Mouse (Mus musculus) stomach, embryonic 16.5 days (tissue): ENCODE measurements around the gene Col4a4. TPM values are rescaled to one million over a fixed set of nuclear protein-coding genes. Genes with fewer than 3 reads are reported as not detected.

ENCODE experiments used
- ATAC-seq: fragments of 200-750 bp; cut with Nextera tagmentation; 2 replicates; pipeline ENCODE4 v1.8.0; 2017; ENCODE audit warnings: moderate number of reproducible peaks, moderate TSS enrichment; ENCODE audit not compliant: insufficient read depth, low FRiP score
- H3K27ac ChIP-seq: fragments of 300-500 bp; sonication (generic); 2 replicates; pipeline ENCODE4 v1.5.1; 2014; ENCODE audit warnings: low read length
- H3K27me3 ChIP-seq: fragments of 300-500 bp; sonication (generic); 2 replicates; pipeline ENCODE4 v1.6.1; 2014; ENCODE audit warnings: low read length, control low read depth, mixed read lengths; ENCODE audit not compliant: control insufficient read depth, insufficient read depth
- H3K36me3 ChIP-seq: fragments of 300-500 bp; sonication (generic); 2 replicates; pipeline ENCODE4 v1.6.1; 2014; ENCODE audit warnings: low read length; ENCODE audit not compliant: control insufficient read depth, insufficient read depth
- H3K4me1 ChIP-seq: fragments of 300-500 bp; sonication (generic); 2 replicates; pipeline ENCODE4 v1.6.1; 2014; ENCODE audit warnings: low read length, control low read depth, mixed read lengths; ENCODE audit not compliant: control insufficient read depth, insufficient read depth
- H3K4me2 ChIP-seq: fragments of 300-500 bp; sonication (generic); 2 replicates; pipeline ENCODE4 v1.6.1; 2014; ENCODE audit warnings: low read depth, low read length, mixed read lengths
- H3K4me3 ChIP-seq: fragments of 300-500 bp; sonication (generic); replicated peaks from 2 replicates; pipeline ENCODE4 v1.5.1; 2014; ENCODE audit warnings: mild to moderate bottlenecking, low read length
- H3K9ac ChIP-seq: fragments of 300-500 bp; sonication (generic); 2 replicates; pipeline ENCODE4 v1.6.1; 2014; ENCODE audit warnings: low read length
- H3K9me3 ChIP-seq: fragments of 300-500 bp; sonication (generic); replicated peaks from 2 replicates; pipeline ENCODE4 v1.6.1; 2016; ENCODE audit warnings: low read length, control low read depth; ENCODE audit not compliant: control insufficient read depth
- WGBS: fragments of 180-500 bp; shearing (Covaris S2); extraction: QIAGEN DNeasy Blood & Tissue Kit; methylation state at CpG from one replicate; pipeline ENCODE4 v1.1.7; 2014; 5-methylcytosine and 5-hydroxymethylcytosine counted together
- polyA plus RNA-seq: library from polyadenylated mRNA; unstranded; fragments of >200 nt; fragmentation: Nextera tagmentation; extraction: Ambion mirVana; gene quantifications from 2 replicates; pipeline ENCODE4 v1.2.1, GENCODE M21; 2015

The Col4a4 gene
- 0.61 and 0.67 TPM in 2 replicates for polyA plus RNA-seq

- 3% methylated on average over 34 of the region's 34 CpGs for WGBS
- peak; percentile 58; the same call in 1 of the 2 replicates for ATAC-seq
- H3K9ac ChIP-seq, result peak within 1 kb of the TSS; percentile 47
Observed at GRCm38 (mm10) chr1:82586713-82587399, at the start of gene Col4a4, which contains the start of gene Col4a3. Gene Col4a4 (minus strand): TSS chr1:82586849. Gene Col4a3 (plus strand): TSS chr1:82586921.

DNA sequence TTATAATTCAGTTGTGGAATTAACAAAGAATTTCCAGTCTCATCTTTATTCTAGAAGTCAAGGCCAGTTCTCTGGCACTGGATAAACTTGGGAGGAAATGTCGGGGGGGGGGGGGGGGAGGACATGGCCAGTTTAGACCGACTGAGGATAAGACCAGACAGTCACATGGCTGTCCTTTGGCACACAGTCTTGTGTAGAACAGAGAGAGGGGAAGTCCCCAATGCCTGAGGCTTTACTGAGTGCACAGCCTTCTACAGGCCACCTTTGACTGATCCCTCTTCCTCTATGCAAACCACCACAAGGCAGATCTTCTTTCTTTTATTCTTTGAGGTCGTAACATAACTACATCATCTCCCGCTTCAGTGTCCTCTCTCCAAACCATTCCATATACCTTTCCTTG is 49.7 kb upstream of the Col4a4 start:
- WGBS, result 71% methylated on average over 4 of the region's 4 CpGs
- no peaks in the 10 kb centered on the region for H3K36me3 ChIP-seq
- H3K27ac ChIP-seq, result no peak overlapping the region
- no peak overlapping the region for H3K4me3 ChIP-seq
- H3K9ac ChIP-seq, result no peak overlapping the region
- H3K4me2 ChIP-seq, result no peak overlapping the region
- ATAC-seq, result no peak
- no peaks in the 10 kb centered on the region for H3K9me3 ChIP-seq
- no peaks in the 10 kb centered on the region for H3K27me3 ChIP-seq
- 0 out of 2 replicates have a peak, but pooled peaks cover under 1% of the 10 kb centered on the region for H3K4me1 ChIP-seq

More at GRCm38 (mm10) chr1:82586713-82587399, at the start of gene Col4a4, which contains the start of gene Col4a3:
- peak within 1 kb of the TSS; percentile 72 for H3K4me2 ChIP-seq
- peak within 1 kb of the TSS; percentile 45 for H3K4me3 ChIP-seq
- no peaks in the 10 kb centered on the region for H3K27me3 ChIP-seq
- H3K9me3 ChIP-seq, result no peaks in the 10 kb centered on the region
- H3K27ac ChIP-seq, result no peak within 1 kb of the TSS
- no peaks in the 10 kb centered on the region for H3K36me3 ChIP-seq
- peaks cover 3% of the 10 kb centered on the region; the same call in 1 of the 2 replicates for H3K4me1 ChIP-seq

DNA sequence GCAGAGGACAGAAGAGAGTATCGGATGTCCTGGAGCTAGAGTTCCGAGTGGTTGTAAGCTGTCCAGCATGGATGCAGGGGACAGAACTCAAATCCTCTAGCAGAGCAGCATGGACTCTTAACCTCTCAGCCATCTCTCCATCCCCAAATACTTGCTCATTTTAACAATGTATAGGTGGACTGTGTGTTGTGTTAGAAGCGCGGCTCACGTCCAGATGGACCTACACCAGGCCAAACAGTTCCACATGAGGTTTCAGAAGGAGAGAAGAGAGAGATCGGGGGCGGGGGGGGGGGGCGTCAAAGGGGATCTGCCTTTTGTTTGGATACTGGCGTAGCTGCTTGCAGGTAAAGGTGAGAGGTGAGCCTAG is 48.6 kb upstream of the Col4a4 start:
- H3K4me1 ChIP-seq, result no peaks in the 10 kb centered on the region
- WGBS, result 77% methylated on average over 9 of the region's 9 CpGs
- H3K9ac ChIP-seq, result no peak overlapping the region
- no peak for ATAC-seq
- H3K4me3 ChIP-seq, result no peak overlapping the region
- no peak overlapping the region for H3K27ac ChIP-seq
- no peaks in the 10 kb centered on the region for H3K27me3 ChIP-seq
- H3K36me3 ChIP-seq, result no peaks in the 10 kb centered on the region
- H3K4me2 ChIP-seq, result no peak overlapping the region
- no peaks in the 10 kb centered on the region for H3K9me3 ChIP-seq

DNA sequence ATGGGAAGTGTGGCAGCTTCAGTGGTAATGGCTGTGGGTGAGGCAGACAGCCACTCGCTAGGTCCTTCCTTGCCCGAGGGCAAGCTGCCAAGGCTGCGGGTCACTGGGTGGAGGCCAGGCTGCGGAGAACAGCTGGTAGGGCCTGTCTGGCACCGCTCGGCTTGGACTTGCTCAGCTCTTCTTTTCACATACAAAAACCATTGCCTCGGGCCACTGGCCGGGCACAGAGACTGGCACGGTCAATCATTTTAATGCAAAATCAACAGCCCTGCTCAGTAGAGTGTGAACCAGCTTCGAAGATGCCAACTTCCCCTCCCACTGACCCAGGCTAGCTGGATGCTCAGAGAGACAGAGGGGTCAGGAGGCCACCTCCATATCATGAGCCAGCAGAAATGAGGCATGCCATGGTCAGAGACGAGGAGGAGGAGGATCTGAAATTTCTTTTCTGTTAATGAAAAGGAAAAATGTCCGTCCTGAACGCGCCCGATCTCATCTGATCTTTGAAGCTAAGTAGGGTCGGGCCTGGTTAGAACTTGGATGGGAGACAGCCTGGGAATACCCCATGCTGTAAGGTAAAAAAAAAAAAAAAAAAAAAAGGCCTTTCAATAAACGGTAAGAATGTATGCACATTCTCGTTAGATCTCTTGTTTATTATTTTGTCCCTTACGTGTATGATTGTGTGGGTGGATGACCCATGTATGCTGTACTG is 48.0 kb upstream of the Col4a4 start:
- Histone ChIP-seq H3K27me3 (no peaks in the 10 kb centered on the region), H3K27ac (no peak overlapping the region), H3K4me2 (no peak overlapping the region), H3K36me3 (no peaks in the 10 kb centered on the region), H3K4me3 (no peak overlapping the region), H3K4me1 (no peaks in the 10 kb centered on the region), H3K9me3 (no peaks in the 10 kb centered on the region), H3K9ac (no peak overlapping the region; the same call in 1 of the 2 replicates)
- ATAC-seq, result no peak
- WGBS, result 77% methylated on average over 19 of the region's 19 CpGs

DNA sequence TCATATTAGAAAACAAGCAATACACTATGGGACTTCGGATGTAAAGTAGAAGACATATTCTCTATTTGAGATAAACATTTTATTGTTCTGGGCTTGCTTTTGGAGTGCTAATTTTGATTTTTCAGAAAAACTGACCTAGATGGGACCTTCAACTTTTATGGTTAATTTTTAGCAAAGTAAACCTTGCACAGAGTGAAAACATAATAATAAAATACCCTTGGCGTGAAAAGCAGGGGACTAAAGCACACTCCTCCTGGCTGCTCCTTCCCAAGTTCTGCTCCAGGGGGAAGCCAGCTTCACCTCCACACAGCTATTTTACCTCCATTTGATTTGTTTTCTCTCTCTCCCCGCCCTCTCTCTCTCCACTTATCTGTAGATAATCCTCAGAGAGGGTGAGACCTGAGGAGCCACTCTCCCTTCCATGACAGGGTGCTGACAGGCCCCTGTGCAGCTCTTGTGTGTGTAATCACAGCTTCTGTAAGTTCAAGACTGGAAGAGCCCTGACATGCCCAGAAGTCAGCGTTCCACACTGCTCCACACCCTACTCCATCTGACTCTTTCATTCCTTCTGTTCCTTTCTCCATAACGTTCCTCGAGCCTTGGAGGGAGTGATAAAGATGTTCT is 44.6 kb upstream of the Col4a4 start:
- ATAC-seq, result no peak
- H3K36me3 ChIP-seq, result no peaks in the 10 kb centered on the region
- no peak overlapping the region for H3K9ac ChIP-seq
- no peak overlapping the region for H3K27ac ChIP-seq
- WGBS, result 52% methylated on average over 6 of the region's 6 CpGs
- no peaks in the 10 kb centered on the region for H3K27me3 ChIP-seq
- H3K4me2 ChIP-seq, result no peak overlapping the region
- H3K4me3 ChIP-seq, result no peak overlapping the region
- H3K4me1 ChIP-seq, result no peaks in the 10 kb centered on the region
- no peaks in the 10 kb centered on the region for H3K9me3 ChIP-seq

GRCm38 (mm10) chr1:82629495-82629894 is 42.8 kb upstream of the Col4a4 start:
- Histone ChIP-seq H3K36me3 (no peaks in the 10 kb centered on the region), H3K27ac (no peak overlapping the region), H3K9ac (no peak overlapping the region), H3K27me3 (no peaks in the 10 kb centered on the region), H3K4me3 (no peak overlapping the region), H3K4me2 (no peak overlapping the region), H3K4me1 (no peaks in the 10 kb centered on the region), H3K9me3 (no peaks in the 10 kb centered on the region)
- WGBS, result 73% methylated on average over 5 of the region's 5 CpGs
- ATAC-seq, result no peak

GRCm38 (mm10) chr1:82627652-82628051 is 41.0 kb upstream of the Col4a4 start:
- 36% methylated on average over 4 of the region's 4 CpGs for WGBS
- H3K9ac ChIP-seq, result no peak overlapping the region
- H3K4me3 ChIP-seq, result no peak overlapping the region

GRCm38 (mm10) chr1:82625474-82625873 is 38.8 kb upstream of the Col4a4 start:
- no peaks in the 10 kb centered on the region for H3K9me3 ChIP-seq
- H3K27ac ChIP-seq, result no peak overlapping the region
- H3K4me2 ChIP-seq, result no peak overlapping the region
- no peaks in the 10 kb centered on the region for H3K27me3 ChIP-seq
- 67% methylated on average over 2 of the region's 2 CpGs for WGBS
- no peaks in the 10 kb centered on the region for H3K4me1 ChIP-seq
- no peaks in the 10 kb centered on the region for H3K36me3 ChIP-seq
- ATAC-seq, result no peak
- no peak overlapping the region for H3K4me3 ChIP-seq
- H3K9ac ChIP-seq, result no peak overlapping the region

More at GRCm38 (mm10) chr1:82627652-82628051, 41.0 kb upstream of the Col4a4 start:
- no peak overlapping the region for H3K27ac ChIP-seq
- no peaks in the 10 kb centered on the region for H3K9me3 ChIP-seq
- no peak overlapping the region for H3K4me2 ChIP-seq
- H3K4me1 ChIP-seq, result no peaks in the 10 kb centered on the region
- ATAC-seq, result no peak
- no peaks in the 10 kb centered on the region for H3K36me3 ChIP-seq
- no peaks in the 10 kb centered on the region for H3K27me3 ChIP-seq

DNA sequence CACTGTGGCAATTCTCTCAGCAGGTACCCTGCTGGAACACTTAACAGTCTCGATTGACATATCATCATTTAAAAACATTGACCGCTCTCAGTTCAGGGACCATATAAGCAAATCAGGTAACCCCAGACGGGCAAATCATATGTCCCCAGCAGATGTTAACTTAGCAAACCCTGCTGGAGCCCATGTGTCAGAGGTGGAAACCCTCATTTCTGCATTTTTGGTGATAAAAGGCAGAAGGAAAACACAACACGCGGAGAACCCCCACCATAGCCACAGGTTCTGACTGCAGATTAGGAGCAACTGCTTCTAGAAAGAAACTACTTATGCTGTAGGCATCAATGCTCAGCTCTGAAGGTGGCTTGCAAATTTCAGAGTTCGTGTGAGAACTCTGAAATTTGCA is 38.3 kb upstream of the Col4a4 start:
- no peaks in the 10 kb centered on the region for H3K9me3 ChIP-seq
- WGBS, result 78% methylated on average over 6 of the region's 6 CpGs
- H3K27me3 ChIP-seq, result no peaks in the 10 kb centered on the region
- no peaks in the 10 kb centered on the region for H3K36me3 ChIP-seq
- ATAC-seq, result no peak
- H3K9ac ChIP-seq, result no peak overlapping the region
- no peaks in the 10 kb centered on the region for H3K4me1 ChIP-seq
- no peak overlapping the region for H3K4me3 ChIP-seq
- H3K4me2 ChIP-seq, result no peak overlapping the region
- no peak overlapping the region for H3K27ac ChIP-seq
